Mouse (Mus musculus): Measurements from ENCODE around the gene Lpar1.

Gene Lpar1

GRCm38 (mm10) chr4:58506539-58507527 lies 46.9 kb downstream of the Lpar1 start:
- DNase-seq (ENCODE audit: low read depth): no peak

GRCm38 (mm10) chr4:58504250-58504649 lies 49.4 kb downstream of the Lpar1 start:
- DNase-seq (ENCODE audit: low read depth): no peak

GRCm38 (mm10) chr4:58501012-58501777 lies 52.5 kb downstream of the Lpar1 start:
- no peak for DNase-seq (ENCODE audit: low read depth)

GRCm38 (mm10) chr4:58499831-58500230 lies 53.9 kb downstream of the Lpar1 start:
- DNase-seq (ENCODE audit: low read depth): no peak

- DNase-seq (ENCODE audit: low read depth): no peak
Observed at GRCm38 (mm10) chr4:58499241-58499640, 54.5 kb downstream of the Lpar1 start.

GRCm38 (mm10) chr4:58498734-58499133 lies 55.0 kb downstream of the Lpar1 start:
- DNase-seq (ENCODE audit: low read depth): no peak

GRCm38 (mm10) chr4:58497284-58497683 lies 56.4 kb downstream of the Lpar1 start:
- no peak for DNase-seq (ENCODE audit: low read depth)

GRCm38 (mm10) chr4:58496743-58497142 lies 57.0 kb downstream of the Lpar1 start:
- no peak for DNase-seq (ENCODE audit: low read depth)

- no peak for DNase-seq (ENCODE audit: low read depth)
Observed at GRCm38 (mm10) chr4:58491742-58492141, 62.0 kb downstream of the Lpar1 start.

- DNase-seq (ENCODE audit: low read depth): no peak
Observed at GRCm38 (mm10) chr4:58490374-58490773, 63.3 kb downstream of the Lpar1 start.

- no peak for DNase-seq (ENCODE audit: low read depth)
Observed at GRCm38 (mm10) chr4:58478564-58478963, 75.1 kb downstream of the Lpar1 start.

- no peak for DNase-seq (ENCODE audit: low read depth)
Observed at GRCm38 (mm10) chr4:58477691-58478090, 76.0 kb downstream of the Lpar1 start.

- no peak for DNase-seq (ENCODE audit: low read depth)
Observed at GRCm38 (mm10) chr4:58471203-58471910, 82.3 kb downstream of the Lpar1 start.

- DNase-seq (ENCODE audit: low read depth): no peak
Observed at GRCm38 (mm10) chr4:58469651-58470592, 83.8 kb downstream of the Lpar1 start.

GRCm38 (mm10) chr4:58469035-58469434 lies 84.7 kb downstream of the Lpar1 start:
- no peak for DNase-seq (ENCODE audit: low read depth)

- no peak for DNase-seq (ENCODE audit: low read depth)
Observed at GRCm38 (mm10) chr4:58465586-58465985, 88.1 kb downstream of the Lpar1 start.

- DNase-seq (ENCODE audit: low read depth): no peak
Observed at GRCm38 (mm10) chr4:58464390-58465164, 89.1 kb downstream of the Lpar1 start.

GRCm38 (mm10) chr4:58462990-58463389 lies 90.7 kb downstream of the Lpar1 start:
- DNase-seq (ENCODE audit: low read depth): no peak

GRCm38 (mm10) chr4:58462586-58462985 lies 91.1 kb downstream of the Lpar1 start:
- DNase-seq (ENCODE audit: low read depth): no peak

- no peak for DNase-seq (ENCODE audit: low read depth)
Observed at GRCm38 (mm10) chr4:58453334-58453733, 100.4 kb downstream of the Lpar1 start.

Data from naive thymus-derived CD4-positive, alpha-beta T cell, adult 2 months (primary cell).